Mouse (Mus musculus) intestine, postnatal 0 days (tissue): ENCODE measurements around the gene Cd81. TPM values are rescaled to one million over a fixed set of nuclear protein-coding genes. Genes with fewer than 3 reads are reported as not detected.

Experiments
- ATAC-seq: fragments of 200-750 bp; cut with Nextera tagmentation; 2 replicates; pipeline ENCODE4 v1.8.0; 2017; ENCODE audit warnings: mild to moderate bottlenecking, moderate TSS enrichment, moderate library complexity
- H3K27ac ChIP-seq: fragments of 300-500 bp; sonication (generic); 2 replicates; pipeline ENCODE4 v1.5.1; 2014; ENCODE audit warnings: mild to moderate bottlenecking, low read depth, low read length, moderate library complexity
- H3K27me3 ChIP-seq: fragments of 300-500 bp; sonication (generic); replicated peaks from 2 replicates; pipeline ENCODE4 v1.6.1; 2014; ENCODE audit warnings: low read length, mixed read lengths; ENCODE audit not compliant: control insufficient read depth, insufficient read depth
- H3K36me3 ChIP-seq: fragments of 300-500 bp; sonication (generic); 2 replicates; pipeline ENCODE4 v1.6.1; 2014; ENCODE audit warnings: mild to moderate bottlenecking, moderate library complexity; ENCODE audit not compliant: control insufficient read depth, insufficient read depth
- H3K4me1 ChIP-seq: fragments of 300-500 bp; sonication (generic); replicated peaks from 2 replicates; pipeline ENCODE4 v1.6.1; 2014; ENCODE audit warnings: antibody characterized with exemption, low read length, mixed read lengths; ENCODE audit not compliant: control insufficient read depth, insufficient read depth
- H3K4me2 ChIP-seq: fragments of 300-500 bp; sonication (generic); replicated peaks from 2 replicates; pipeline ENCODE4 v1.6.1; 2014; ENCODE audit warnings: low read depth, mild to moderate bottlenecking, moderate library complexity
- H3K4me3 ChIP-seq: fragments of 300-500 bp; sonication (generic); 2 replicates; pipeline ENCODE4 v1.5.1; 2014; ENCODE audit warnings: low read depth, low read length
- H3K9ac ChIP-seq: fragments of 300-500 bp; sonication (generic); 2 replicates; pipeline ENCODE4 v1.6.1; 2014; ENCODE audit warnings: mild to moderate bottlenecking, low read depth, low read length
- H3K9me3 ChIP-seq: fragments of 300-500 bp; sonication (generic); 2 replicates; pipeline ENCODE4 v1.6.1; 2016; ENCODE audit warnings: mixed run types; ENCODE audit not compliant: control insufficient read depth
- CTCF ChIP-seq: sonication (generic); IDR thresholded peaks from 2 replicates; pipeline ENCODE4 v1.5.1; 2016; ENCODE audit warnings: low read depth, mild to moderate bottlenecking, control low read depth, antibody characterized with exemption, moderate library complexity
- WGBS: fragments of 180-500 bp; shearing (Covaris S2); extraction: QIAGEN DNeasy Blood & Tissue Kit; methylation state at CpG from one replicate; pipeline ENCODE4 v1.1.7; 2014; 5-methylcytosine and 5-hydroxymethylcytosine counted together
- polyA plus RNA-seq: library from polyadenylated mRNA; unstranded; fragments of >200 nt; fragmentation: Nextera tagmentation; extraction: Ambion mirVana; gene quantifications from 2 replicates; pipeline ENCODE4 v1.2.1, GENCODE M21; 2015

Cd81 gene
- polyA plus RNA-seq, 1 experiment from 2014 or later: 216 TPM

- Histone ChIP-seq H3K9me3 (no peaks in the 10 kb centered on the region), H3K9ac (no peak overlapping the region), H3K4me1 (0 out of 2 replicates have a peak, but pooled peaks cover 3% of the 10 kb centered on the region), H3K27me3 (no peaks in the 10 kb centered on the region; the same call in 1 of the 2 replicates), H3K4me2 (no peak overlapping the region), H3K36me3 (no peaks in the 10 kb centered on the region), H3K27ac (no peak overlapping the region), H3K4me3 (no peak overlapping the region)
- ATAC-seq: no peak
- 87% methylated on average over 3 of the region's 3 CpGs for WGBS
- no peak for TF ChIP-seq CTCF
Observed at GRCm38 (mm10) chr7:143025496-143025895, 27.0 kb upstream of the Cd81 start.

GRCm38 (mm10) chr7:143027196-143027595 is 25.3 kb upstream of the Cd81 start:
- no peak for TF ChIP-seq CTCF
- H3K9me3 ChIP-seq: no peaks in the 10 kb centered on the region
- H3K4me2 ChIP-seq: no peak overlapping the region
- ATAC-seq: no peak
- H3K27me3 ChIP-seq: no peaks in the 10 kb centered on the region; the same call in 1 of the 2 replicates
- H3K9ac ChIP-seq: no peak overlapping the region
- no peak overlapping the region for H3K4me3 ChIP-seq
- no peaks in the 10 kb centered on the region for H3K4me1 ChIP-seq
- no peak overlapping the region for H3K27ac ChIP-seq
- WGBS: 87% methylated on average over 4 of the region's 4 CpGs
- H3K36me3 ChIP-seq: no peaks in the 10 kb centered on the region

GRCm38 (mm10) chr7:143031816-143032215 is 20.7 kb upstream of the Cd81 start:
- WGBS: 59% methylated on average over 1 of the region's 1 CpGs
- no peak for TF ChIP-seq CTCF
- H3K4me2 ChIP-seq: no peak overlapping the region
- no peaks in the 10 kb centered on the region; the same call in 1 of the 2 replicates for H3K27me3 ChIP-seq
- ATAC-seq: no peak
- H3K9ac ChIP-seq: no peak overlapping the region
- H3K27ac ChIP-seq: no peak overlapping the region
- H3K4me1 ChIP-seq: no peaks in the 10 kb centered on the region
- H3K4me3 ChIP-seq: no peak overlapping the region
- H3K36me3 ChIP-seq: no peaks in the 10 kb centered on the region
- no peaks in the 10 kb centered on the region for H3K9me3 ChIP-seq

GRCm38 (mm10) chr7:143033581-143033980 is 19.0 kb upstream of the Cd81 start:
- Histone ChIP-seq H3K9me3 (no peaks in the 10 kb centered on the region), H3K27ac (no peak overlapping the region), H3K27me3 (peaks cover 2% of the 10 kb centered on the region; the same call in 1 of the 2 replicates), H3K36me3 (no peaks in the 10 kb centered on the region), H3K9ac (no peak overlapping the region), H3K4me2 (no peak overlapping the region), H3K4me1 (no peaks in the 10 kb centered on the region), H3K4me3 (no peak overlapping the region)
- WGBS: 84% methylated on average over 4 of the region's 4 CpGs
- TF ChIP-seq CTCF: no peak
- ATAC-seq: no peak

- Histone ChIP-seq H3K36me3 (no peaks in the 10 kb centered on the region), H3K9ac (no peak overlapping the region), H3K9me3 (no peaks in the 10 kb centered on the region), H3K4me3 (no peak overlapping the region), H3K4me1 (no peaks in the 10 kb centered on the region), H3K27me3 (peaks cover 3% of the 10 kb centered on the region; the same call in 1 of the 2 replicates), H3K4me2 (no peak overlapping the region), H3K27ac (no peak overlapping the region)
- ATAC-seq: no peak
- TF ChIP-seq CTCF: no peak
- WGBS: 89% methylated on average over 2 of the region's 2 CpGs
Observed at GRCm38 (mm10) chr7:143034112-143034511, 18.4 kb upstream of the Cd81 start.

- ATAC-seq: no peak
- TF ChIP-seq CTCF: no peak
- Histone ChIP-seq H3K4me3 (no peak overlapping the region), H3K4me1 (no peaks in the 10 kb centered on the region), H3K36me3 (no peaks in the 10 kb centered on the region), H3K9me3 (no peaks in the 10 kb centered on the region), H3K27ac (no peak overlapping the region), H3K4me2 (no peak overlapping the region), H3K27me3 (peaks cover 3% of the 10 kb centered on the region; the same call in 1 of the 2 replicates), H3K9ac (no peak overlapping the region)
- 87% methylated on average over 8 of the region's 8 CpGs for WGBS
Observed at GRCm38 (mm10) chr7:143034519-143035450, 17.8 kb upstream of the Cd81 start.
